10 mouse cellular contexts compared by ENCODE assay signal in the genomic region with DNA sequence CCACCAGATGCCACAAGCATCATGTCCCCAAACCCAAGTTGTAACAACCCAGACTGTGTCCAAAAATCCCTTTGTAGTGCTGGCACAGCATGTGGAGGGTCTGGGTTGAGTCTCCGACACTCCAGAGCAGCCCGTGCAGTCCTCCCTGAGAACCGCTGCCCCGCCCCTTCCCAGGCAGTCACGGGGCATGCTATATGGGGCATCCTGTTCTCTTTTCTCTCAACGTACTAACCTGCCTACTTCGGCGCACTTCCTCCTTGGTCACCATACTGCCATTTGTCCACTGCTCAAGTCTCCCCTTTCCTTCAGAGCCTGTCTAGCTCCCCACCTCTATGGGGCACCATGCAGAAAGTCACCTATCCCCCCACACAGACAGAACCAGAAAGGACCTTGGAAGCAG. TPM values are rescaled to one million over a fixed set of nuclear protein-coding genes. Genes with fewer than 3 reads are reported as not detected.
A peak's percentile ranks its signal among the peaks of the same experiment; 100 is the strongest.
DNase-seq lines count a peak whose midpoint lies in the region; ATAC-seq and TF ChIP-seq lines count a peak whose summit lies in the region.
"Had no signal": no experiment of that assay in that cellular context is flagged by ENCODE, and none has a peak within 500 bp of the region (broad histone marks: within the 10 kb centered on the region; RNA-seq: fewer than 3 reads in every experiment).

No protein-coding gene starts in this region.

- 0 out of 2 replicates have a peak overlapping the region, but pooled peaks have one; percentile 3 for H3K9ac ChIP-seq in embryonic facial prominence, embryonic 13.5 days
- no peak overlapping the region; the same call in 1 of the 2 replicates for H3K9ac ChIP-seq in stomach, embryonic 16.5 days (ENCODE audit: low read length)
- no peak overlapping the region for H3K9ac ChIP-seq in forebrain, postnatal 0 days
- H3K9ac ChIP-seq in forebrain, embryonic 13.5 days: no peak overlapping the region

- no peak overlapping the region for H3K4me3 ChIP-seq in embryonic facial prominence, embryonic 13.5 days
- no peak overlapping the region for H3K4me3 ChIP-seq in stomach, embryonic 16.5 days (replicated peaks; ENCODE audit: low read length)
- H3K4me3 ChIP-seq in forebrain, postnatal 0 days (ENCODE audit: low read depth, low read length): no peak overlapping the region
- H3K4me3 ChIP-seq in heart, embryonic 10.5 days: no peak overlapping the region
- H3K4me3 ChIP-seq in forebrain, embryonic 13.5 days: no peak overlapping the region

- TF ChIP-seq CTCF in forebrain, postnatal 0 days (IDR thresholded peaks at IDR 0.05; ENCODE audit: low read depth): no peak

- no peak for ATAC-seq in embryonic facial prominence, embryonic 13.5 days (ENCODE audit: insufficient number of reproducible peaks, insufficient read depth, low FRiP score, low TSS enrichment, low read depth)
- no peak for ATAC-seq in stomach, embryonic 16.5 days (ENCODE audit: insufficient read depth, low FRiP score)
- no peak for ATAC-seq in forebrain, postnatal 0 days
- ATAC-seq in forebrain, embryonic 13.5 days: no peak

- H3K4me1 ChIP-seq in embryonic facial prominence, embryonic 13.5 days: peaks cover 25% of the 10 kb centered on the region
- H3K4me1 ChIP-seq in stomach, embryonic 16.5 days (ENCODE audit: control insufficient read depth, insufficient read depth, low read length): peaks cover 32% of the 10 kb centered on the region
- peaks cover 15% of the 10 kb centered on the region for H3K4me1 ChIP-seq in forebrain, postnatal 0 days (ENCODE audit: insufficient read depth)
- peaks cover 41% of the 10 kb centered on the region for H3K4me1 ChIP-seq in heart, embryonic 10.5 days
- peaks cover 48% of the 10 kb centered on the region for H3K4me1 ChIP-seq in forebrain, embryonic 13.5 days

- H3K9me3 ChIP-seq in embryonic facial prominence, embryonic 13.5 days: no peaks in the 10 kb centered on the region
- H3K9me3 ChIP-seq in stomach, embryonic 16.5 days (replicated peaks; ENCODE audit: control insufficient read depth, low read length): no peaks in the 10 kb centered on the region
- H3K9me3 ChIP-seq in forebrain, postnatal 0 days (ENCODE audit: low read length): no peaks in the 10 kb centered on the region
- H3K9me3 ChIP-seq in heart, embryonic 10.5 days: no peaks in the 10 kb centered on the region
- no peaks in the 10 kb centered on the region for H3K9me3 ChIP-seq in forebrain, embryonic 13.5 days (replicated peaks)
- H3K9me3 ChIP-seq: forebrain, embryonic 10.5 days; heart, embryonic 13.5 days had no signal

- peak; percentile 50 for DNase-seq in MEL-GATA-1-ER (ENCODE audit: extremely low read depth, low read depth)
- peak; percentile 59 for DNase-seq in lung, postnatal 36 days
- DNase-seq in forebrain, postnatal 0 days: no peak
- DNase-seq in heart, embryonic 10.5 days (ENCODE audit: low spot score): no peak
- DNase-seq: kidney, postnatal 10 days had no signal

- H3K4me2 ChIP-seq in embryonic facial prominence, embryonic 13.5 days: peak overlapping the region; percentile 84; the same call in 1 of the 2 replicates
- H3K4me2 ChIP-seq in stomach, embryonic 16.5 days (ENCODE audit: low read depth, low read length): peak overlapping the region; percentile 19; the same call in 1 of the 2 replicates
- H3K4me2 ChIP-seq in forebrain, postnatal 0 days (ENCODE audit: low read depth): no peak overlapping the region
- no peak overlapping the region for H3K4me2 ChIP-seq in forebrain, embryonic 13.5 days

- WGBS in embryonic facial prominence, embryonic 13.5 days: 83% methylated on average over 8 of the region's 8 CpGs
- 85% methylated on average over 8 of the region's 8 CpGs for WGBS in stomach, embryonic 16.5 days
- 83% methylated on average over 8 of the region's 8 CpGs for WGBS in forebrain, postnatal 0 days
- 92% methylated on average over 8 of the region's 8 CpGs for WGBS in heart, embryonic 10.5 days
- 85% methylated on average over 8 of the region's 8 CpGs for WGBS in forebrain, embryonic 13.5 days

- H3K27ac ChIP-seq in embryonic facial prominence, embryonic 13.5 days: no peak overlapping the region
- H3K27ac ChIP-seq in stomach, embryonic 16.5 days (ENCODE audit: low read length): no peak overlapping the region
- no peak overlapping the region for H3K27ac ChIP-seq in forebrain, postnatal 0 days (ENCODE audit: low read depth, low read length)
- no peak overlapping the region for H3K27ac ChIP-seq in heart, embryonic 10.5 days
- H3K27ac ChIP-seq in forebrain, embryonic 13.5 days: no peak overlapping the region
- H3K27ac ChIP-seq: forebrain, embryonic 10.5 days; heart, embryonic 13.5 days had no signal

- H3K27me3 ChIP-seq in embryonic facial prominence, embryonic 13.5 days: no peaks in the 10 kb centered on the region
- no peaks in the 10 kb centered on the region for H3K27me3 ChIP-seq in stomach, embryonic 16.5 days (ENCODE audit: control insufficient read depth, insufficient read depth, low read length)
- H3K27me3 ChIP-seq in forebrain, postnatal 0 days (ENCODE audit: insufficient read depth, low read length): no peaks in the 10 kb centered on the region
- H3K27me3 ChIP-seq in heart, embryonic 10.5 days (ENCODE audit: insufficient read depth, poor library complexity, severe bottlenecking): no peaks in the 10 kb centered on the region
- no peaks in the 10 kb centered on the region for H3K27me3 ChIP-seq in forebrain, embryonic 13.5 days
- H3K27me3 ChIP-seq: heart, embryonic 13.5 days had no signal

- peaks cover 36% of the 10 kb centered on the region for H3K36me3 ChIP-seq in embryonic facial prominence, embryonic 13.5 days
- 0 out of 2 replicates have a peak, but pooled peaks cover 4% of the 10 kb centered on the region for H3K36me3 ChIP-seq in stomach, embryonic 16.5 days (ENCODE audit: control insufficient read depth, insufficient read depth, low read length)
- peaks cover 21% of the 10 kb centered on the region for H3K36me3 ChIP-seq in forebrain, postnatal 0 days (ENCODE audit: insufficient read depth)
- H3K36me3 ChIP-seq in heart, embryonic 10.5 days: peaks cover 41% of the 10 kb centered on the region
- peaks cover 39% of the 10 kb centered on the region for H3K36me3 ChIP-seq in forebrain, embryonic 13.5 days (ENCODE audit: poor library complexity, severe bottlenecking)

RNA-seq across cellular contexts. Expression of a gene that starts 2.0 kb away (rescaled TPM):
- 49.0 and 50.2 TPM in 2 replicates for polyA plus RNA-seq in embryonic facial prominence, embryonic 13.5 days (2015; fragmentation: Nextera tagmentation; extraction: Ambion mirVana)
- polyA plus RNA-seq in stomach, embryonic 16.5 days (2015; fragmentation: Nextera tagmentation; extraction: Ambion mirVana): 67.3 and 68.9 TPM in 2 replicates
- total RNA-seq in forebrain, postnatal 0 days (2014; rRNA removed): 66.9 and 85.8 TPM in 2 replicates
- polyA plus RNA-seq in forebrain, postnatal 0 days (2015; fragmentation: Nextera tagmentation; extraction: Ambion mirVana): 62.7 and 65.8 TPM in 2 replicates
- 57.3 and 61.9 TPM in 2 replicates for polyA plus RNA-seq in heart, embryonic 10.5 days (2016; fragmentation: Nextera tagmentation; extraction: Ambion mirVana)
- 63.8 and 67.2 TPM in 2 replicates for polyA plus RNA-seq in forebrain, embryonic 13.5 days (2015; fragmentation: Nextera tagmentation; extraction: Ambion mirVana)

RNA-seq across cellular contexts. Expression of a gene that starts 40.7 kb away (rescaled TPM):
- polyA plus RNA-seq in embryonic facial prominence, embryonic 13.5 days (2015; fragmentation: Nextera tagmentation; extraction: Ambion mirVana): 90.2 and 98.6 TPM in 2 replicates
- polyA plus RNA-seq in stomach, embryonic 16.5 days (2015; fragmentation: Nextera tagmentation; extraction: Ambion mirVana): 56.0 and 59.1 TPM in 2 replicates
- total RNA-seq in forebrain, postnatal 0 days (2014; rRNA removed): 78.8 and 80.9 TPM in 2 replicates
- 68.6 and 84.5 TPM in 2 replicates for polyA plus RNA-seq in forebrain, postnatal 0 days (2015; fragmentation: Nextera tagmentation; extraction: Ambion mirVana)
- 56.5 and 61.3 TPM in 2 replicates for polyA plus RNA-seq in heart, embryonic 10.5 days (2016; fragmentation: Nextera tagmentation; extraction: Ambion mirVana)
- 90.5 and 101 TPM in 2 replicates for polyA plus RNA-seq in forebrain, embryonic 13.5 days (2015; fragmentation: Nextera tagmentation; extraction: Ambion mirVana)

RNA-seq across cellular contexts. Expression of a gene that starts 51.0 kb away (rescaled TPM):
- polyA plus RNA-seq in embryonic facial prominence, embryonic 13.5 days (2015; fragmentation: Nextera tagmentation; extraction: Ambion mirVana): 1.0 and 1.1 TPM in 2 replicates
- 0.19 and 0.21 TPM in 2 replicates for polyA plus RNA-seq in stomach, embryonic 16.5 days (2015; fragmentation: Nextera tagmentation; extraction: Ambion mirVana)
- 11.5 and 24.6 TPM in 2 replicates for total RNA-seq in forebrain, postnatal 0 days (2014; rRNA removed)
- 7.1 and 10.4 TPM in 2 replicates for polyA plus RNA-seq in forebrain, postnatal 0 days (2015; fragmentation: Nextera tagmentation; extraction: Ambion mirVana)
- 0.04 and 0.12 TPM in 2 replicates for polyA plus RNA-seq in heart, embryonic 10.5 days (2016; fragmentation: Nextera tagmentation; extraction: Ambion mirVana)
- 5.0 and 6.2 TPM in 2 replicates for polyA plus RNA-seq in forebrain, embryonic 13.5 days (2015; fragmentation: Nextera tagmentation; extraction: Ambion mirVana)

Comparison
In these comparisons a context has a peak if more than half of its experiments do, and no peak if none do; other contexts are left out.
1. DNase-seq: peak in MEL-GATA-1-ER (single experiment) and lung, postnatal 36 days (single experiment); none in forebrain, postnatal 0 days (single experiment) and heart, embryonic 10.5 days (single experiment).
2. H3K4me2 ChIP-seq: peak in embryonic facial prominence, embryonic 13.5 days (single experiment) and stomach, embryonic 16.5 days (single experiment); none in forebrain, postnatal 0 days (single experiment) and forebrain, embryonic 13.5 days (single experiment).